Mouse (Mus musculus): Measurements from ENCODE around the gene Igsf6.

DNA sequence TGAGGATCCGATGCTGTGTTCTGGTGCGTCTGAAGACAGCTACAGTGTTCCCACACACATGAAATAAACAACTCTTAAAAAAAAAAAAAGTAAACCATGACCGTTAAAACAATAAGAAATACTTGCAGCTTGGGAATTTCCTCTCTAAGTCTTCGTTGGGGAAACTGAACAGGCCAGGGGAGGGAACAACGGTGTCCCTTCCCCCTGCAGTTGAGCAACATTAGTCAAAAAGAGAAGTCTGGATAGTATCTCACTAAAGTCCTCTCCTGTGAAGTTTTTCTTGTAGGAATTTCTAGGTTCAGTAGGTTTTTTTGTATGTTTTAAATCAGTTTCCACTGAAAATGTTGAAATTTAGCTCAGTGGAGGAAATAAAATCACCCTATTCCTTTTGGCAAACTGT is 1.9 kb downstream of the Igsf6 start:
- no peak for TF ChIP-seq MYOG (IDR thresholded peaks at IDR 0.05; ENCODE audit: control insufficient read depth in 1 of 3, insufficient read depth in 1 of 3, insufficient read length in 2 of 3, low read depth in 2 of 3)
- no peak for TF ChIP-seq POLR2A (IDR thresholded peaks at IDR 0.05; ENCODE audit: insufficient read length, low read depth)

Measured in myocyte (in vitro differentiated cells).